Mouse (Mus musculus) spleen, adult 2 months (tissue): Measurements from ENCODE around the gene Gm20388.

Experiments
- CTCF ChIP-seq: fragments of 200-500 bp; IDR thresholded peaks from 2 replicates; pipeline ENCODE4 v1.5.1; 2011; ENCODE audit warnings: mild to moderate bottlenecking, inconsistent platforms; ENCODE audit not compliant: insufficient read depth, insufficient read length, insufficient replicate concordance; ENCODE audit errors: extremely low read depth
- POLR2A ChIP-seq: fragments of 200-500 bp; IDR thresholded peaks from 2 replicates; pipeline ENCODE4 v1.6.1; 2011; ENCODE audit warnings: low read depth, low read length, inconsistent platforms

DNA sequence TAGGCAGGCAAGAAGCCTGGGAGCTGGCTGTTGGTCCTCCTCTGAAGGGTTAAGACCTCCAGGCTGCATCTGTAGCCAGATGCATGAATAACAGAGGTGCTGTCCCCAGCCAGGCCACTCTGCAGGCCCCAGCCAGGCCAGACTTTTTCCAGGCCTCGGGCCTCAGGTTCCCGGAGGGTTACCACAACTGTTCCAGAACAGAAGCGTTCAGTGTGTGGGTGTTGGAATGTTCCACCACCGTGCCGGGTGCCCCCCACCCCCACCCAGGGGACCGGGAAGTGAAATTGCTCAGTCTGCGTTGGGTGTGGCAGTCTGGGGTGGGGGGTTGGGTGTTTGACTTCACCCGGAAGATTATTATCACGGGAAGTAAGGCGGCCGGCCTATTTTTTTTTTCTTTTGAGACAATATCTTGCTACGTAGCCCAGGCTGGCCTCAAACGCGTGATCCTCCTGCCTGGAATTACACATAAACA, 2852.7 kb downstream of the Gm20388 start:
- TF ChIP-seq CTCF (no peak), POLR2A (no peak)
